Mouse (Mus musculus) CH12.LX (cell line): ENCODE data around the gene G430095P16Rik. TPM values are rescaled to one million over a fixed set of nuclear protein-coding genes. Genes with fewer than 3 reads are reported as not detected.

Experiments used
- DNase-seq: peaks from one replicate; pipeline ENCODE4 v3.0.0-alpha.2; 2013; ENCODE audit errors: extremely low read depth
- H3K27ac ChIP-seq: 2 replicates; pipeline ENCODE4 v1.5.1; 2012; ENCODE audit warnings: low read depth, mild to moderate bottlenecking, control low read depth, moderate library complexity; ENCODE audit not compliant: insufficient read depth
- H3K27me3 ChIP-seq: replicated peaks from 2 replicates; pipeline ENCODE3; 2012; ENCODE audit warnings: inconsistent platforms
- H3K36me3 ChIP-seq, 2 experiments: replicated peaks in 1 of 2; 2 replicates each; pipeline versions ENCODE3 to v1.6.1; 2012; ENCODE audit warnings: inconsistent platforms in 1 of 2, low read length in 1 of 2, mild to moderate bottlenecking in 1 of 2, mixed read lengths in 1 of 2, moderate library complexity in 1 of 2; ENCODE audit not compliant: control insufficient read depth in 1 of 2, insufficient read depth in 1 of 2
- H3K4me1 ChIP-seq, 2 experiments: 2 replicates each; pipeline ENCODE4 v1.6.1; 2012; ENCODE audit warnings: inconsistent platforms in 1 of 2, moderate library complexity in 1 of 2; ENCODE audit not compliant: insufficient read depth in 2 of 2, control insufficient read depth in 1 of 2
- H3K4me2 ChIP-seq: 2 replicates; pipeline ENCODE4 v1.6.1; 2012; ENCODE audit warnings: low read depth, mild to moderate bottlenecking, control low read depth; ENCODE audit not compliant: poor library complexity, insufficient read depth, severe bottlenecking
- H3K4me3 ChIP-seq, 3 experiments: fragments of 150-350 bp in 1 of 3; sonication (generic) in 1 of 3; replicated peaks in 1 of 3; 2 replicates each; pipeline versions ENCODE3 to v1.5.1; 2011 to 2012; ENCODE audit warnings: low read depth in 2 of 3, low read length in 2 of 3, mild to moderate bottlenecking in 2 of 3, moderate library complexity in 2 of 3, control low read depth in 1 of 3, improper control_type of control experiment in 1 of 3, inconsistent platforms in 1 of 3, mixed read lengths in 1 of 3; ENCODE audit not compliant: poor library complexity in 1 of 3
- H3K79me2 ChIP-seq: replicated peaks from 2 replicates; pipeline ENCODE4 v1.6.1; 2012; ENCODE audit warnings: mild to moderate bottlenecking, moderate library complexity; ENCODE audit not compliant: control insufficient read depth, poor library complexity, insufficient read depth, severe bottlenecking; ENCODE audit errors: extremely low read depth
- H3K9ac ChIP-seq: 2 replicates; pipeline ENCODE4 v1.6.1; 2012; ENCODE audit warnings: low read depth, mild to moderate bottlenecking, control low read depth, moderate library complexity; ENCODE audit not compliant: insufficient read depth
- H3K9me3 ChIP-seq: replicated peaks from 2 replicates; pipeline ENCODE3; 2012; ENCODE audit warnings: low read length, inconsistent platforms, mixed read lengths
- IRF4 ChIP-seq: IDR thresholded peaks from 2 replicates; pipeline ENCODE4 v1.6.1; 2014; ENCODE audit warnings: low read depth, mild to moderate bottlenecking, inconsistent platforms, low read length, improper control_type of control experiment
- MAFK ChIP-seq: IDR thresholded peaks from 2 replicates; pipeline ENCODE4 v1.6.1; 2011; ENCODE audit warnings: low read length, improper control_type of control experiment; ENCODE audit not compliant: insufficient replicate concordance
- MAX ChIP-seq: IDR thresholded peaks from 2 replicates; pipeline ENCODE4 v1.6.1; 2011; ENCODE audit warnings: low read length, improper control_type of control experiment
- MEF2A ChIP-seq: IDR thresholded peaks from 2 replicates; pipeline ENCODE4 v1.6.1; 2014; ENCODE audit warnings: low read depth, mild to moderate bottlenecking, inconsistent platforms, low read length, improper control_type of control experiment, borderline replicate concordance
- MXI1 ChIP-seq: IDR thresholded peaks from 2 replicates; pipeline ENCODE4 v1.6.1; 2011; ENCODE audit warnings: mild to moderate bottlenecking, low read depth, low read length, improper control_type of control experiment
- POLR2A ChIP-seq: IDR thresholded peaks from 2 replicates; pipeline ENCODE4 v1.6.1; 2011; ENCODE audit warnings: low read depth, mild to moderate bottlenecking, improper control_type of control experiment, low read length
- POLR2AphosphoS2 ChIP-seq: IDR thresholded peaks from 2 replicates; pipeline ENCODE4 v1.6.1; 2011; ENCODE audit warnings: low read depth, low read length, improper control_type of control experiment
- SMC3 ChIP-seq: IDR thresholded peaks from 2 replicates; pipeline ENCODE4 v1.6.1; 2011; ENCODE audit warnings: low read depth, low read length, improper control_type of control experiment
- TCF12 ChIP-seq: IDR thresholded peaks from 2 replicates; pipeline ENCODE4 v1.6.1; 2014; ENCODE audit warnings: low read depth, mild to moderate bottlenecking, inconsistent platforms, low read length, improper control_type of control experiment
- USF2 ChIP-seq: conservative IDR thresholded peaks from 2 replicates; pipeline ENCODE4 v1.6.1; 2011; ENCODE audit warnings: low read depth, low read length, improper control_type of control experiment
- ZNF384 ChIP-seq: IDR thresholded peaks from 2 replicates; pipeline ENCODE4 v1.6.1; 2012; ENCODE audit warnings: low read depth, low read length, improper control_type of control experiment, inconsistent platforms
- dilution Hi-C: fragments of 300-500 bp; cut with MboI; formaldehyde crosslinking; loops from 2 replicates; pipeline ENCODE4 v1.14.3; 2020; ENCODE audit warnings: low sequenced_read_pairs; ENCODE audit not compliant: extremely low pct_unique_long_range_greater_than_20kb, extremely low pct_ligation_motif_present
- in situ Hi-C: fragments of 300-500 bp; cut with MboI; formaldehyde crosslinking; loops from 3 replicates; pipeline ENCODE4 v1.14.3; 2019; ENCODE audit warnings: low sequenced_read_pairs, low pct_ligation_motif_present, low pct_unique_long_range_greater_than_20kb, mixed read lengths
- polyA plus RNA-seq: library from polyadenylated mRNA; unstranded; fragments of >175 nt; gene quantifications from 2 replicates; pipeline ENCODE4 v1.2.1, GENCODE M21; 2012; ENCODE audit warnings: low read depth; ENCODE audit not compliant: insufficient read length
- total RNA-seq, 2 experiments: library from RNA; depleted of rRNA; stranded (reverse); fragments of 300-350 nt in 1 of 2; fragments of >200 nt in 1 of 2; gene quantifications; 2 replicates each; pipeline ENCODE4 v1.2.3; 2012 to 2014

G430095P16Rik gene
- total and polyA plus RNA-seq, 3 experiments = 0.17 TPM; not detected in 2

- DNase-seq = no peak
- H3K27ac ChIP-seq = peak overlapping the region; percentile 53; the same call in 1 of the 2 replicates
- H3K4me1 ChIP-seq = peaks cover 16 to 66% of the 10 kb centered on the region in 2 experiments
- H3K79me2 ChIP-seq = peaks cover 18% of the 10 kb centered on the region
- in situ Hi-C loops = no loop called here
- H3K27me3 ChIP-seq = no peaks in the 10 kb centered on the region
- peaks cover 9 to 31% of the 10 kb centered on the region in 2 experiments for H3K36me3 ChIP-seq
- H3K4me3 ChIP-seq = peak overlapping the region; percentile 13 to 48 (median 31)
- H3K9ac ChIP-seq = peak overlapping the region; percentile 65
- no peak for TF ChIP-seq IRF4
- TF ChIP-seq MXI1 = 0 out of 2 replicates have a peak, but pooled peaks have one; percentile 41
- TF ChIP-seq MAFK = no peak
- no peak for TF ChIP-seq USF2
- no peak for TF ChIP-seq SMC3
- no peak for TF ChIP-seq MEF2A
- 0 out of 2 replicates have a peak, but pooled peaks have one; percentile 73 for TF ChIP-seq POLR2AphosphoS2
- TF ChIP-seq POLR2A = peak; percentile 43
- TF ChIP-seq, all 38 proteins: peak for 3
- Histone ChIP-seq H3K9me3 (peaks cover 2% of the 10 kb centered on the region), H3K4me2 (peak overlapping the region; percentile 81)
- dilution Hi-C loops = no loop called here
Observed at GRCm38 (mm10) chr8:84704867-84705831, 17.7 kb upstream of the G430095P16Rik start.

- peak overlapping the region in 2 of 3 experiments; percentile 31 to 48 for H3K4me3 ChIP-seq
Observed at GRCm38 (mm10) chr8:84705960-84706359, 16.8 kb upstream of the G430095P16Rik start.

More at GRCm38 (mm10) chr8:84705960-84706359, 16.8 kb upstream of the G430095P16Rik start:
- H3K9me3 ChIP-seq = peaks cover 2% of the 10 kb centered on the region
- peak overlapping the region; percentile 65 for H3K9ac ChIP-seq
- DNase-seq = no peak
- H3K36me3 ChIP-seq = peaks cover 9 to 31% of the 10 kb centered on the region in 2 experiments
- TF ChIP-seq ZNF384 = 0 out of 2 replicates have a peak, but pooled peaks have one; percentile 11
- TF ChIP-seq POLR2A = 0 out of 2 replicates have a peak, but pooled peaks have one; percentile 1
- no peak for TF ChIP-seq MAX
- no peak for TF ChIP-seq TCF12
- TF ChIP-seq, all 38 proteins: peak for 2
- peaks cover 18% of the 10 kb centered on the region for H3K79me2 ChIP-seq
- H3K27me3 ChIP-seq = peaks cover 2% of the 10 kb centered on the region
- no peak overlapping the region for H3K27ac ChIP-seq
- H3K4me1 ChIP-seq = peaks cover 13 to 58% of the 10 kb centered on the region in 2 experiments; a peak in 3 of 4 replicates
- H3K4me2 ChIP-seq = peak overlapping the region; percentile 81
- dilution Hi-C loops = no loop called here
- in situ Hi-C loops = no loop called here
